Mouse (Mus musculus): ENCODE data around the gene Dnm3. TPM values are rescaled to one million over a fixed set of nuclear protein-coding genes. Genes with fewer than 3 reads are reported as not detected.
A peak's percentile ranks its signal among the peaks of the same experiment; 100 is the strongest.

Dnm3 gene
- total and polyA plus RNA-seq, 3 experiments: 1.5 to 7.8 (median 5.9) TPM

GRCm38 (mm10) chr1:162035800-162036460, 441.9 kb downstream of the Dnm3 start:
- Histone ChIP-seq H3K27ac (no peak overlapping the region), H3K9ac (ENCODE audit: low read depth, low read length) (no peak overlapping the region), H3K27me3 (ENCODE audit: control insufficient read depth, insufficient read depth, low read length) (no peaks in the 10 kb centered on the region), H3K36me3 (ENCODE audit: control insufficient read depth, insufficient read depth, low read length) (peaks cover 3% of the 10 kb centered on the region), H3K4me3 (no peak overlapping the region), H3K4me1 (ENCODE audit: control insufficient read depth, insufficient read depth, low read length) (peaks cover 9% of the 10 kb centered on the region), H3K79me2 (replicated peaks; ENCODE audit: control insufficient read depth, insufficient read depth, low read length) (no peaks in the 10 kb centered on the region)
- no peak for DNase-seq
- 86% methylated on average over 6 of the region's 6 CpGs for WGBS
- intact Hi-C loops (cut with DNase I): loop anchor here (5.0 kb wide), 1 partner anchor 59 kb away; the partner anchor contains the start of gene 4930558K02Rik
- TF ChIP-seq CTCF (IDR thresholded peaks at IDR 0.05) (no peak), EP300 (IDR thresholded peaks at IDR 0.05; ENCODE audit: insufficient read depth, low read depth, low read length) (no peak), POLR2A (IDR thresholded peaks at IDR 0.05; ENCODE audit: insufficient read depth, low read depth, low read length) (no peak)

GRCm38 (mm10) chr1:162023681-162024270, 454.1 kb downstream of the Dnm3 start:
- Histone ChIP-seq H3K36me3 (ENCODE audit: control insufficient read depth, insufficient read depth, low read length) (no peaks in the 10 kb centered on the region), H3K9ac (ENCODE audit: low read depth, low read length) (no peak overlapping the region), H3K27me3 (ENCODE audit: control insufficient read depth, insufficient read depth, low read length) (no peaks in the 10 kb centered on the region), H3K4me1 (ENCODE audit: control insufficient read depth, insufficient read depth, low read length) (no peaks in the 10 kb centered on the region), H3K79me2 (replicated peaks; ENCODE audit: control insufficient read depth, insufficient read depth, low read length) (no peaks in the 10 kb centered on the region), H3K27ac (no peak overlapping the region), H3K4me3 (no peak overlapping the region)
- no peak for TF ChIP-seq CTCF (IDR thresholded peaks at IDR 0.05)
- 81% methylated on average over 8 of the region's 8 CpGs for WGBS
- no peak for DNase-seq
- intact Hi-C loops (cut with DNase I): no loop called here

GRCm38 (mm10) chr1:162020766-162021165, 457.1 kb downstream of the Dnm3 start:
- Histone ChIP-seq H3K79me2 (replicated peaks; ENCODE audit: control insufficient read depth, insufficient read depth, low read length) (no peaks in the 10 kb centered on the region), H3K4me3 (no peak overlapping the region), H3K4me1 (ENCODE audit: control insufficient read depth, insufficient read depth, low read length) (no peaks in the 10 kb centered on the region), H3K9ac (ENCODE audit: low read depth, low read length) (no peak overlapping the region), H3K27me3 (ENCODE audit: control insufficient read depth, insufficient read depth, low read length) (no peaks in the 10 kb centered on the region), H3K36me3 (ENCODE audit: control insufficient read depth, insufficient read depth, low read length) (no peaks in the 10 kb centered on the region; the same call in 1 of the 2 replicates), H3K27ac (no peak overlapping the region)
- no peak for DNase-seq
- WGBS: 96% methylated on average over 4 of the region's 4 CpGs
- no peak for TF ChIP-seq CTCF (IDR thresholded peaks at IDR 0.05)
- intact Hi-C loops (cut with DNase I): no loop called here

DNA sequence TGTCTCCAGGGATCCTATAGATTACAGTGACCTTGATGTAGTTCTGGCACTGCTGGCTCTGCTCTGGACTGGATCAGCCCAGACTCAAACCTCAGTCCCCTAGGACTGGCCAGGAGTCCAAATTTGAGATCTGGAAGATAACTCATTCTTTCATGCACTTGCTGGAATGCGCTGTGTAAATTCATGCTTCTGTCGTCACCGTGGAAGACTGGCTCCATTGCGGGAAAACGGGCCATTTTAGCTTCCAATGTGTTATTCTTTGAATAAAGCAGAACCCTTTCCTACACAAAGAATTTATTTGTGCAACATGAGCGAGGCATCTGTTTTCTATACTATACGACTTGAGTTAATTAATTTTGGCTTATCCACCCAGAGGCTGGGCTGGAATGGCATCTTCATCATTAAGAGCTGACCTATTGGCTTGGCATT, 457.5 kb downstream of the Dnm3 start:
- DNase-seq: no peak
- no peaks in the 10 kb centered on the region for H3K79me2 ChIP-seq (replicated peaks; ENCODE audit: control insufficient read depth, insufficient read depth, low read length)
- 91% methylated on average over 7 of the region's 7 CpGs for WGBS
- H3K4me1 ChIP-seq (ENCODE audit: control insufficient read depth, insufficient read depth, low read length): no peaks in the 10 kb centered on the region
- H3K9ac ChIP-seq (ENCODE audit: low read depth, low read length): no peak overlapping the region
- H3K27ac ChIP-seq: no peak overlapping the region
- TF ChIP-seq POLR2A (IDR thresholded peaks at IDR 0.05; ENCODE audit: insufficient read depth, low read depth, low read length) (no peak), EP300 (IDR thresholded peaks at IDR 0.05; ENCODE audit: insufficient read depth, low read depth, low read length) (no peak), CTCF (IDR thresholded peaks at IDR 0.05) (no peak)
- H3K4me3 ChIP-seq: no peak overlapping the region
- intact Hi-C loops (cut with DNase I): no loop called here
- no peaks in the 10 kb centered on the region; the same call in 1 of the 2 replicates for H3K36me3 ChIP-seq (ENCODE audit: control insufficient read depth, insufficient read depth, low read length)
- H3K27me3 ChIP-seq (ENCODE audit: control insufficient read depth, insufficient read depth, low read length): no peaks in the 10 kb centered on the region

GRCm38 (mm10) chr1:162018601-162018977, 459.2 kb downstream of the Dnm3 start:
- WGBS: 73% methylated on average over 6 of the region's 6 CpGs

DNA sequence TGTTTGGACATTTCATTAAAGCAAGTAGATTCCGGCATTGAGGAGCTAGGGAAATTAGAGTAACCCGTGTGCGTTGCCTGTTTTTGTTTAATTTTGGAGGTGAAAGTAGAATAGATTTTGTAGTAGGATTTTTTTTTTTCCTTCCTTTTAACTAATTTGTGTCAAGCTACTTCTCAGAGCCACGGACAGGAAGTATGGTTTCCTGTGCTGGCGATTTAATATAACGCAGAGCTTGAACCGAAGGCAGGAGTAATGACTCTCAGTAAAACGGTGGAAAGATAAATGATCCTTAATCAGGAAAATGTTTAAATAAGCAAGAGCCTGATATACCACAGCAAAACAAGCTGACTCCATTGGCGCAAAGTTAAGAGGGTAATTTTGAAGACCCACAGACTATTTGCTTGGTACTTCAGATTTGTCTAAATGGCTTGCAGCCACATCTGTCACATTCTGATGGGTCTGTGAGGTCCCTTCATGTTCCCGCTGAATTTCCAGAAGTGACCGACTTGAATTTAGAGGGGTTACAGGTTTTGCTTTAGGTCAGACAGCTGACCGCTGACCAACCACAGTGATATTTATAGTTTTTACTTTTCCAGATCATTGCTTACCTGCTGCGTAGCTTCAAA, 459.7 kb downstream of the Dnm3 start:
- intact Hi-C loops (cut with DNase I): no loop called here
- WGBS: 38% methylated on average over 13 of the region's 13 CpGs
- no peaks in the 10 kb centered on the region; the same call in 1 of the 2 replicates for H3K36me3 ChIP-seq (ENCODE audit: control insufficient read depth, insufficient read depth, low read length)
- no peaks in the 10 kb centered on the region for H3K27me3 ChIP-seq (ENCODE audit: control insufficient read depth, insufficient read depth, low read length)
- TF ChIP-seq POLR2A (IDR thresholded peaks at IDR 0.05; ENCODE audit: insufficient read depth, low read depth, low read length): no peak
- no peak for TF ChIP-seq CTCF (IDR thresholded peaks at IDR 0.05)
- no peak for TF ChIP-seq EP300 (IDR thresholded peaks at IDR 0.05; ENCODE audit: insufficient read depth, low read depth, low read length)
- H3K27ac ChIP-seq: no peak overlapping the region
- 0 out of 2 replicates have a peak overlapping the region, but pooled peaks have one; percentile 9 for H3K9ac ChIP-seq (ENCODE audit: low read depth, low read length)
- no peaks in the 10 kb centered on the region for H3K79me2 ChIP-seq (replicated peaks; ENCODE audit: control insufficient read depth, insufficient read depth, low read length)
- 0 out of 2 replicates have a peak overlapping the region, but pooled peaks have one; percentile 16 for H3K4me3 ChIP-seq
- no peak for DNase-seq
- no peaks in the 10 kb centered on the region for H3K4me1 ChIP-seq (ENCODE audit: control insufficient read depth, insufficient read depth, low read length)

More at GRCm38 (mm10) chr1:162018601-162018977, 459.2 kb downstream of the Dnm3 start:
- no peaks in the 10 kb centered on the region for H3K4me1 ChIP-seq (ENCODE audit: control insufficient read depth, insufficient read depth, low read length)
- no peaks in the 10 kb centered on the region for H3K79me2 ChIP-seq (replicated peaks; ENCODE audit: control insufficient read depth, insufficient read depth, low read length)
- TF ChIP-seq CTCF (IDR thresholded peaks at IDR 0.05): no peak
- TF ChIP-seq EP300 (IDR thresholded peaks at IDR 0.05; ENCODE audit: insufficient read depth, low read depth, low read length): no peak
- TF ChIP-seq POLR2A (IDR thresholded peaks at IDR 0.05; ENCODE audit: insufficient read depth, low read depth, low read length): no peak
- H3K27ac ChIP-seq: no peak overlapping the region
- no peaks in the 10 kb centered on the region for H3K27me3 ChIP-seq (ENCODE audit: control insufficient read depth, insufficient read depth, low read length)
- DNase-seq: no peak
- H3K9ac ChIP-seq (ENCODE audit: low read depth, low read length): no peak overlapping the region
- H3K36me3 ChIP-seq (ENCODE audit: control insufficient read depth, insufficient read depth, low read length): no peaks in the 10 kb centered on the region; the same call in 1 of the 2 replicates
- intact Hi-C loops (cut with DNase I): no loop called here
- no peak overlapping the region for H3K4me3 ChIP-seq

Measured in heart, adult 2 months (tissue).